ENCODE assay signal across 20 mouse cellular contexts in genomic region chr16:29950136-29950535, GRCm38 (mm10).
DNase-seq lines count a peak whose midpoint lies in the region; ATAC-seq and TF ChIP-seq lines count a peak whose summit lies in the region.
"Had no signal": no experiment of that assay in that cellular context is flagged by ENCODE, and none has a peak within 500 bp of the region (broad histone marks: within the 10 kb centered on the region; RNA-seq: fewer than 3 reads in every experiment).

No protein-coding gene starts in this region.

- no peak overlapping the region for H3K9ac ChIP-seq in embryonic facial prominence, embryonic 13.5 days
- H3K9ac ChIP-seq in limb, embryonic 14.5 days (ENCODE audit: low read depth, low read length, severe bottlenecking), result no peak overlapping the region
- H3K9ac ChIP-seq: forebrain, embryonic 13.5 days; heart, embryonic 12.5 days; liver, embryonic 15.5 days had no signal

- no peaks in the 10 kb centered on the region for H3K27me3 ChIP-seq in heart, embryonic 10.5 days (ENCODE audit: insufficient read depth, poor library complexity, severe bottlenecking)
- no peaks in the 10 kb centered on the region for H3K27me3 ChIP-seq in embryonic facial prominence, embryonic 13.5 days
- H3K27me3 ChIP-seq in limb, embryonic 14.5 days (ENCODE audit: control insufficient read depth, insufficient read depth, low read length), result no peaks in the 10 kb centered on the region; the same call in 1 of the 2 replicates
- H3K27me3 ChIP-seq: heart, embryonic 12.5 days; Patski had no signal

- H3K4me3 ChIP-seq in heart, embryonic 10.5 days, result no peak overlapping the region
- H3K4me3 ChIP-seq in embryonic facial prominence, embryonic 13.5 days, result no peak overlapping the region
- no peak overlapping the region for H3K4me3 ChIP-seq in limb, embryonic 14.5 days (replicated peaks; ENCODE audit: low read length)
- H3K4me3 ChIP-seq: forebrain, embryonic 13.5 days; heart, embryonic 12.5 days; liver, embryonic 15.5 days; myocyte had no signal

- WGBS in heart, embryonic 10.5 days, result 29% methylated on average over 9 of the region's 9 CpGs
- 4% methylated on average over 9 of the region's 9 CpGs for WGBS in embryonic facial prominence, embryonic 13.5 days
- WGBS in limb, embryonic 14.5 days, result 1% methylated on average over 9 of the region's 9 CpGs

- no peak for DNase-seq in heart, embryonic 10.5 days (ENCODE audit: low spot score)
- no peak for DNase-seq in heart, postnatal 14 days
- DNase-seq in brain, embryonic 14.5 days (ENCODE audit: low read depth), result peak; percentile 70
- peak; percentile 65 for DNase-seq in limb, embryonic 14.5 days (ENCODE audit: low spot score)
- no peak for DNase-seq in right cerebral cortex, adult 2 months (ENCODE audit: low spot score in 2 of 2)
- no peak for DNase-seq in gastrocnemius, postnatal 10 days
- DNase-seq: adrenal gland, postnatal 36 days; heart, postnatal 4 days; layer of hippocampus, postnatal 36 days; left cerebral cortex, postnatal 4 days; right cerebral cortex, postnatal 25 days; thymus, postnatal 25 days had no signal

- no peaks in the 10 kb centered on the region for H3K9me3 ChIP-seq in heart, embryonic 10.5 days
- H3K9me3 ChIP-seq in embryonic facial prominence, embryonic 13.5 days, result no peaks in the 10 kb centered on the region
- no peaks in the 10 kb centered on the region for H3K9me3 ChIP-seq in limb, embryonic 14.5 days (ENCODE audit: control insufficient read depth, low read length)
- H3K9me3 ChIP-seq: forebrain, embryonic 13.5 days; heart, embryonic 12.5 days; liver, embryonic 15.5 days had no signal

- no peak for TF ChIP-seq CTCF in brain, embryonic 14.5 days (IDR thresholded peaks at IDR 0.05; ENCODE audit: borderline replicate concordance, extremely low read depth, insufficient read depth, insufficient read length)

- no peaks in the 10 kb centered on the region for H3K36me3 ChIP-seq in heart, embryonic 10.5 days
- no peaks in the 10 kb centered on the region for H3K36me3 ChIP-seq in embryonic facial prominence, embryonic 13.5 days
- no peaks in the 10 kb centered on the region for H3K36me3 ChIP-seq in limb, embryonic 14.5 days (ENCODE audit: control insufficient read depth, insufficient read depth, low read length)
- H3K36me3 ChIP-seq: heart, embryonic 12.5 days; liver, embryonic 15.5 days had no signal

- 0 out of 2 replicates have a peak overlapping the region, but pooled peaks have one; percentile 53 for H3K27ac ChIP-seq in heart, embryonic 10.5 days
- peak overlapping the region; percentile 28; the same call in 1 of the 2 replicates for H3K27ac ChIP-seq in embryonic facial prominence, embryonic 13.5 days
- no peak overlapping the region for H3K27ac ChIP-seq in limb, embryonic 14.5 days (replicated peaks; ENCODE audit: low read depth, low read length)
- H3K27ac ChIP-seq: forebrain, embryonic 13.5 days; liver, embryonic 15.5 days had no signal

- intact Hi-C loops in heart, postnatal 14 days (cut with DNase I), result loop anchor here (5.0 kb wide), 1 partner anchor 42 kb away; no protein-coding TSS in a partner anchor

- no peak for TF ChIP-seq POLR2A in brain, embryonic 14.5 days (IDR thresholded peaks at IDR 0.05; ENCODE audit: borderline replicate concordance, extremely low read depth, insufficient read depth, insufficient read length, poor library complexity, severe bottlenecking)
- TF ChIP-seq POLR2A in limb, embryonic 14.5 days (IDR thresholded peaks at IDR 0.05; ENCODE audit: borderline replicate concordance, extremely low read depth, insufficient read depth, insufficient read length), result no peak

- peaks cover 40% of the 10 kb centered on the region for H3K4me1 ChIP-seq in heart, embryonic 10.5 days
- H3K4me1 ChIP-seq in embryonic facial prominence, embryonic 13.5 days, result peaks cover 31% of the 10 kb centered on the region
- peaks cover 39% of the 10 kb centered on the region for H3K4me1 ChIP-seq in limb, embryonic 14.5 days (ENCODE audit: control insufficient read depth, insufficient read depth, low read length)

- H3K4me2 ChIP-seq in embryonic facial prominence, embryonic 13.5 days, result 0 out of 2 replicates have a peak overlapping the region, but pooled peaks have one; percentile 1
- no peak overlapping the region for H3K4me2 ChIP-seq in limb, embryonic 14.5 days (replicated peaks; ENCODE audit: low read depth, low read length, severe bottlenecking)
- H3K4me2 ChIP-seq: forebrain, embryonic 13.5 days; heart, embryonic 12.5 days; liver, embryonic 15.5 days had no signal

- ATAC-seq in embryonic facial prominence, embryonic 13.5 days (ENCODE audit: insufficient number of reproducible peaks, insufficient read depth, low FRiP score, low TSS enrichment, low read depth), result no peak
- ATAC-seq in limb, embryonic 14.5 days (ENCODE audit: low FRiP score, low read depth), result 0 out of 2 replicates have a peak, but pooled peaks have one; percentile 37
- ATAC-seq: forebrain, embryonic 13.5 days; intestine, embryonic 16.5 days; lung, postnatal 0 days; Patski had no signal

Comparison
In these comparisons a context has a peak if more than half of its experiments do, and no peak if none do; other contexts are left out.
1. DNase-seq: peak in brain, embryonic 14.5 days (single experiment) and limb, embryonic 14.5 days (single experiment); none in heart, embryonic 10.5 days (single experiment), heart, postnatal 14 days (0 of 2), right cerebral cortex, adult 2 months (0 of 2) and gastrocnemius, postnatal 10 days (single experiment).